Mouse (Mus musculus) liver, adult 2 months (tissue): ENCODE results near the gene Igdcc4.

Experiments
- CTCF ChIP-seq: fragments of 200-500 bp; IDR thresholded peaks from 2 replicates; pipeline ENCODE4 v1.5.1; 2011; ENCODE audit warnings: low read depth, low read length, control low read depth
- POLR2A ChIP-seq: fragments of 200-500 bp; IDR thresholded peaks from 2 replicates; pipeline ENCODE4 v1.6.1; 2011; ENCODE audit warnings: low read length, control low read depth; ENCODE audit not compliant: insufficient read depth; ENCODE audit errors: extremely low read depth

GRCm38 (mm10) chr9:65140491-65140890, 39.2 kb downstream of the Igdcc4 start:
- TF ChIP-seq POLR2A (no peak), CTCF (no peak)
